Mouse (Mus musculus): Measurements from ENCODE around the gene Hist1h2af. TPM values are rescaled to one million over a fixed set of nuclear protein-coding genes. Genes with fewer than 3 reads are reported as not detected.
"Not testable (repeated sequence)": the region's sequence is repeated elsewhere in the genome, so short reads cannot be mapped to it uniquely, and the experiment has no call there.

Hist1h2af gene
- polyA plus RNA-seq, 1 experiment from 2014 or later, result 8.4 TPM

DNA sequence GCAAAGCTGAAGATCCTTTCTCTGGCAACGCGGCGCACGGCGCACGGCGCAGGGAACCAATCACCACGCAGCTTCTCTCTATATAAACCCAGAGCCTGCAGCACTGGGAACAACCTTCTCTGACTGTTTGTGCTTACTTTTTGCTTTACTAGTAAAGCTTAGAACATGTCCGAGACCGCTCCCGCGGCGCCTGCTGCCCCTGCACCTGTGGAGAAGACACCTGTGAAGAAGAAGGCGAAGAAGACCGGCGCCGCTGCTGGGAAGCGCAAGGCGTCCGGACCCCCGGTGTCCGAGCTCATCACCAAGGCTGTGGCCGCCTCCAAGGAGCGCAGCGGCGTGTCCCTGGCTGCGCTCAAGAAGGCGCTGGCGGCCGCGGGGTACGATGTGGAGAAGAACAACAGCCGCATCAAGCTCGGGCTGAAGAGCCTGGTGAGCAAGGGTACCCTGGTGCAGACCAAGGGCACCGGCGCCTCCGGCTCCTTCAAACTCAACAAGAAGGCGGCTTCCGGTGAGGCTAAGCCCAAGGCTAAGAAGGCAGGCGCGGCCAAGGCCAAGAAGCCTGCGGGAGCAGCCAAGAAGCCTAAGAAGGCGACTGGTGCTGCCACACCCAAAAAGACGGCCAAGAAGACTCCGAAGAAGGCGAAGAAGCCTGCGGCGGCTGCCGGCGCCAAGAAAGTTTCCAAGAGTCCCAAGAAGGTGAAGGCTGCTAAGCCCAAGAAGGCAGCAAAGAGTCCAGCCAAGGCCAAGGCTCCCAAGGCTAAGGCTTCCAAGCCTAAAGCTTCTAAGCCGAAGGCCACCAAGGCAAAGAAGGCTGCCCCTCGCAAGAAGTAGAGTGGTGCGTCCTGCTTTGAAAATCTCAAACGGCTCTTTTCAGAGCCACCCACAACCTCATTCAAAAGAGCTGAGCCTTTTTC, 21.5 kb downstream of the Hist1h2af start:
- H3K9me3 ChIP-seq (ENCODE audit: control insufficient read depth, low read length), result no peaks in the 10 kb centered on the region
- H3K4me1 ChIP-seq (replicated peaks; ENCODE audit: control insufficient read depth, insufficient read depth, low read length), result no peaks in the 10 kb centered on the region
- peak; percentile 84 for DNase-seq (ENCODE audit: low spot score)
- H3K4me3 ChIP-seq (ENCODE audit: low read depth, low read length), result peak overlapping the region; percentile 57
- ATAC-seq (ENCODE audit: low FRiP score), result peak; percentile 86
- H3K36me3 ChIP-seq (ENCODE audit: control insufficient read depth, insufficient read depth, low read length), result no peaks in the 10 kb centered on the region
- H3K27ac ChIP-seq (ENCODE audit: low read depth, low read length), result peak overlapping the region; percentile 97
- H3K27me3 ChIP-seq (ENCODE audit: control insufficient read depth, insufficient read depth, low read length), result no peaks in the 10 kb centered on the region
- under 1% methylated on average over 52 of the region's 54 CpGs for WGBS
- H3K9ac ChIP-seq (ENCODE audit: low read depth, low read length), result peak overlapping the region; percentile 90
- peak overlapping the region; percentile 98 for H3K4me2 ChIP-seq (replicated peaks; ENCODE audit: low read depth, low read length)

DNA sequence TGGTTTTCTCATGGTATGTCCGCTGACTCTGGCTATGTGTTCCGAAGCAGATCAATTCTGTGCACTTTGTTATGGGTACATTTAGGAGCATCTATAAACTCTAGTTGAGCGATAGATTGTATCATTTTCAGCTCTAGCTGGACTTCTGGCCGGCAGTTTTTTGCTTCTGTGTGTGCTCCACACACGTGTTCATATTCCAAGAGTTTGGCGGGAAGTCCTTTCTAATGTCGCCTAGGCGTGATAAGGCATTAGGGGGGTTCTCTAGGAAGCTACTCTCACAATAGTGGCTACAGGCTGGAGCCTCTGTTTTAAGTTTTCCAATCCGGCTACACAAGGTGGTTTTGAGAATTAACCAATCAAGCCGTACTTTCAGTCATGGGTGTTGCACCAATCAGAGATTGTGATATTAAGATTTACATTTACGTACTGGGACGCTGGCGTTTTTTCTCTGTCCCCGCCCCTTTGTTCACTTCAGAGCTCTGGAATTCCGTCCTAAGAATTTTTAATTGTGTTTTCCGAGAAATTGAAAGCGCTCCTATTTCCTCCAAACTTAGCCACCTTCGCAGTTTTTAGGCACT, 22.2 kb downstream of the Hist1h2af start:
- H3K4me1 ChIP-seq (replicated peaks; ENCODE audit: control insufficient read depth, insufficient read depth, low read length), result no peaks in the 10 kb centered on the region
- H3K4me2 ChIP-seq (replicated peaks; ENCODE audit: low read depth, low read length), result peak overlapping the region; percentile 98
- DNase-seq (ENCODE audit: low spot score) (peak; percentile 85), ATAC-seq (ENCODE audit: low FRiP score) (peak; percentile 82)
- peak overlapping the region; percentile 57 for H3K4me3 ChIP-seq (ENCODE audit: low read depth, low read length)
- H3K27me3 ChIP-seq (ENCODE audit: control insufficient read depth, insufficient read depth, low read length), result no peaks in the 10 kb centered on the region
- peak overlapping the region; percentile 97 for H3K27ac ChIP-seq (ENCODE audit: low read depth, low read length)
- no peaks in the 10 kb centered on the region for H3K36me3 ChIP-seq (ENCODE audit: control insufficient read depth, insufficient read depth, low read length)
- H3K9ac ChIP-seq (ENCODE audit: low read depth, low read length), result peak overlapping the region; percentile 90
- under 1% methylated on average over 18 of the region's 18 CpGs for WGBS
- no peaks in the 10 kb centered on the region for H3K9me3 ChIP-seq (ENCODE audit: control insufficient read depth, low read length)

DNA sequence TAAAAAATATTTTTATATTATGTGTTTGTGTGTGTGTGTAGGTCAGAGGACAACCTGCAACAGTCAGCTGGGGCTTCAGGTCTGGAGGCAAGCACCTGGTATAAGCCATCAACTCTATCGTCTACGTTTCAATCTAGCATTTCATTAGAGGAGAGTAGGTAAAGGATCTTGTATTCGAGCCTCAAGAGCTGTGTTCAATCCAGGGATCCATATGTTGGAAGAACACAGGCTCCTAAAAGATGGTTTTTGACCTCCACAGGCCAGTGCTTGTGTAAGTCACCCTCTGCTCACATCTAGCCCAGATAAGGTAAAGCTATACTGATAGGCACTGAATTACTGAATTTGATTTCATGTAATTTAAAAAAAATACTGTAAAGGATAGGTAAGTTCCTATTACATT, 23.2 kb downstream of the Hist1h2af start:
- H3K36me3 ChIP-seq (ENCODE audit: control insufficient read depth, insufficient read depth, low read length), result no peaks in the 10 kb centered on the region
- 73% methylated on average over 3 of the region's 3 CpGs for WGBS
- H3K4me2 ChIP-seq (replicated peaks; ENCODE audit: low read depth, low read length), result no peak overlapping the region; the same call in 1 of the 2 replicates
- H3K9me3 ChIP-seq (ENCODE audit: control insufficient read depth, low read length), result no peaks in the 10 kb centered on the region
- no peaks in the 10 kb centered on the region for H3K27me3 ChIP-seq (ENCODE audit: control insufficient read depth, insufficient read depth, low read length)
- no peak for DNase-seq (ENCODE audit: low spot score)
- H3K4me1 ChIP-seq (replicated peaks; ENCODE audit: control insufficient read depth, insufficient read depth, low read length), result no peaks in the 10 kb centered on the region
- no peak overlapping the region for H3K4me3 ChIP-seq (ENCODE audit: low read depth, low read length)
- no peak for ATAC-seq (ENCODE audit: low FRiP score)
- H3K9ac ChIP-seq (ENCODE audit: low read depth, low read length), result no peak overlapping the region
- 0 out of 2 replicates have a peak overlapping the region, but pooled peaks have one; percentile 36 for H3K27ac ChIP-seq (ENCODE audit: low read depth, low read length)

DNA sequence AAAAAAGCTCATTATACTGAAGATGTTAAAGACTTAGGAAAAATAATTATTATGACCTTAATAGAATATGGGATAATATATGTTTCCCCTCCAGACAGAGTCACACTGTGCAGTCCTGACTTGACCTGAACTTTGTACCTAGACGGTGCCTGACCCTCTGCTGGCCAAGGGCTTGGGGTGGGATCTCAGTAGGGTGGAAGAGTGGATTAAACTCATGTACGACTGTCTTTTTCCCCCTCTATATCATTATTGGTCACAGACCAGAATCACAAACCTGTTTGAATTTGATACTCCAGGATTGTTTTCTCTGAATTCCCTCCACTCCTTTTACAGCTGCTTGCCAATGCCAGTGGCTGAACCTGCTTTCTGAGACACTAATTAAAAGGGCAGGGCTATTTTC, 27.0 kb downstream of the Hist1h2af start:
- H3K27ac ChIP-seq (ENCODE audit: low read depth, low read length); H3K4me3 ChIP-seq (ENCODE audit: low read depth, low read length); H3K4me1 ChIP-seq (replicated peaks; ENCODE audit: control insufficient read depth, insufficient read depth, low read length); H3K9ac ChIP-seq (ENCODE audit: low read depth, low read length); DNase-seq (ENCODE audit: low spot score); H3K36me3 ChIP-seq (ENCODE audit: control insufficient read depth, insufficient read depth, low read length); H3K9me3 ChIP-seq (ENCODE audit: control insufficient read depth, low read length); H3K27me3 ChIP-seq (ENCODE audit: control insufficient read depth, insufficient read depth, low read length); ATAC-seq (ENCODE audit: low FRiP score); H3K4me2 ChIP-seq (replicated peaks; ENCODE audit: low read depth, low read length): not testable (repeated sequence)
- 29% methylated on average over 2 of the region's 2 CpGs for WGBS

DNA sequence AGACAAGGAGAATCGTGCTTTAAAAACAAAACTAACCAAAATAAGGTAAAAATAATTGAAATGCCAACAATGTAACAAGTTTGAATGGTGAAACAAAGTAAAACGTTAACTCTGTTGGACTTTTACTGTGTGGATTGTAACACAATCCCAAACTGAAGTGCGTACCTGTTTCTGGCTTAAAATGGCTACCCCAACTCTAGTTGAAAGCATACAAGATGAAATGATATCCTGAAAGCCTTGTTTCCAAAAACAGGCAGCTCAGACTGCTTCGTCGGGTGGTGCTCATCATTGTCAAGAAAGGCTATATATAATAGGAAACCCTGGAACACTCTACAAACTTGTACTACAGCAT, 27.8 kb downstream of the Hist1h2af start:
- 0% methylated on average over 2 of the region's 5 CpGs for WGBS

DNA sequence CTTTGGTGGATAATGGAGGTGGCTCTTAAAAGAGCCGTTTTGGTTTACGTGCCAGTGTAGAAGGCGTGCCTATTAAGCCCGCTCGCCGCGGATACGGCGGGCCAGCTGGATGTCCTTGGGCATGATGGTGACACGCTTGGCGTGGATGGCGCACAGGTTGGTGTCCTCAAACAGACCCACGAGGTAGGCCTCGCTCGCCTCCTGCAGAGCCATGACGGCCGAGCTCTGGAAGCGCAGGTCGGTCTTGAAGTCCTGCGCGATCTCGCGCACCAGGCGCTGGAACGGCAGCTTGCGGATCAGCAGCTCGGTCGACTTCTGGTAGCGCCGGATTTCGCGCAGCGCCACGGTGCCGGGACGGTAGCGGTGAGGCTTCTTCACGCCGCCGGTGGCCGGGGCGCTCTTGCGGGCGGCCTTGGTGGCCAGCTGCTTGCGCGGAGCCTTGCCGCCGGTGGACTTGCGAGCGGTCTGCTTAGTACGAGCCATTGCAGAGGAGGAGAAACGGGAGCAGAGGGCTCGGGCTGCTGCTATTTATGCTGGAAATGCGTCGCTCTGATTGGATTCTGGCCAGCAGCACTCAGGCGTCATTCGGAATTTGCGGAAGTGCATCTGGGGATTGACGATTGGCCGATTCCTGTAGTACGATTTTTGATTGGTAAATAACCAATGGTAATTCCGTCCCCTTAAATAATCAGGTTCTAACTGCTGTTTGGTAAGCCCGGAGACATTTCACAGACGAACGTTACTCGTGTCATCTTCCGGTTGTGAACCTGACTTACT, 28.4 kb downstream of the Hist1h2af start, which contains the start of gene Hist1h3e:
TSS of gene Hist1h3e (minus strand) at position 487 of the 777 bp plus-strand sequence.
- peak within 1 kb of the TSS; percentile 58 for H3K4me2 ChIP-seq (replicated peaks; ENCODE audit: low read depth, low read length)
- peak within 1 kb of the TSS; percentile 31 for H3K4me3 ChIP-seq (ENCODE audit: low read depth, low read length)
- WGBS, result 1% methylated on average over 37 of the region's 67 CpGs
- H3K27me3 ChIP-seq (ENCODE audit: control insufficient read depth, insufficient read depth, low read length); H3K9me3 ChIP-seq (ENCODE audit: control insufficient read depth, low read length); H3K36me3 ChIP-seq (ENCODE audit: control insufficient read depth, insufficient read depth, low read length); H3K4me1 ChIP-seq (replicated peaks; ENCODE audit: control insufficient read depth, insufficient read depth, low read length): not testable (repeated sequence)
- peak within 1 kb of the TSS; percentile 95 for H3K27ac ChIP-seq (ENCODE audit: low read depth, low read length)
- ATAC-seq (ENCODE audit: low FRiP score), result peak; percentile 99
- DNase-seq (ENCODE audit: low spot score), result peak; percentile 96
- H3K9ac ChIP-seq (ENCODE audit: low read depth, low read length), result peak within 1 kb of the TSS; percentile 66

More for the DNA sequence above, 27.8 kb downstream of the Hist1h2af start:
- H3K27me3 ChIP-seq (ENCODE audit: control insufficient read depth, insufficient read depth, low read length); H3K4me1 ChIP-seq (replicated peaks; ENCODE audit: control insufficient read depth, insufficient read depth, low read length); H3K36me3 ChIP-seq (ENCODE audit: control insufficient read depth, insufficient read depth, low read length); H3K9me3 ChIP-seq (ENCODE audit: control insufficient read depth, low read length); H3K9ac ChIP-seq (ENCODE audit: low read depth, low read length); H3K4me2 ChIP-seq (replicated peaks; ENCODE audit: low read depth, low read length); DNase-seq (ENCODE audit: low spot score); ATAC-seq (ENCODE audit: low FRiP score): not testable (repeated sequence)
- Histone ChIP-seq H3K27ac (ENCODE audit: low read depth, low read length) (peak overlapping the region; percentile 95), H3K4me3 (ENCODE audit: low read depth, low read length) (peak overlapping the region; percentile 31)

DNA sequence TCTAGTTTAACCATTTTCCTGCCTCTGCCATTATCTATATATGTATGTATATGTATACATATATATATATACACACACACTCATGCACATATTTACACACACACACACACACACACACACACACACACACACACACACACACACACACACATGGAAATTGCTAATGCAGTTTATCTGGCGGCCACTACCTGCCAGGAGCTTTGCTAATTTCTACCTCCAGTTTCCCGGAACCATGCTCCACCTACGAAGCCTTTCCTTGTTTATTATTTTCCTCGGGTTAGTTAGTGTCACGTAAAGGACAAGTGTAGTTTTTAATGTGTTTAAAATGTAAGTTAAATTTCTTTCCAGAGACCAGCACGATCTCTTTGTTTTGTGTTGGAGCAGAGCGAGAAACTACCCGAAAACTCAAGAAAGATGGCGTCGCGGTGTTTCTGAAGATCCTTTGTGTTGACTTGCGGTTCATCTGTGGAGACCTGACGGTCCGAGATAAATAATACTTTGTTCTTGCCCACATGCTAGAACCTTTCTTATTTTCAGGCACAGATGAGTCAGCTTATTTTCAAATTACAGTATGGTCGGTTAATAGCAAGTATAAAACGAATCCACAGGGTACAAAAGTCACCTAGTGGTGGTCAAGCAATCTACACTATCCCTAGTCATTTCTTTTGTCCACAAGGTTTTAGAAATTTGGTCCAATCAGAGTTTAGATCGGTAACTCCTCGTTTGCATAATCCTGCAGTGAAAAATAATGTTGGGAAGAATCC, 29.2 kb downstream of the Hist1h2af start:
- no peaks in the 10 kb centered on the region for H3K36me3 ChIP-seq (ENCODE audit: control insufficient read depth, insufficient read depth, low read length)
- H3K27me3 ChIP-seq (ENCODE audit: control insufficient read depth, insufficient read depth, low read length), result no peaks in the 10 kb centered on the region
- peak overlapping the region; percentile 58 for H3K4me2 ChIP-seq (replicated peaks; ENCODE audit: low read depth, low read length)
- no peaks in the 10 kb centered on the region for H3K9me3 ChIP-seq (ENCODE audit: control insufficient read depth, low read length)
- peak overlapping the region; percentile 31 for H3K4me3 ChIP-seq (ENCODE audit: low read depth, low read length)
- H3K9ac ChIP-seq (ENCODE audit: low read depth, low read length), result peak overlapping the region; percentile 66
- WGBS, result 3% methylated on average over 18 of the region's 18 CpGs
- ATAC-seq (ENCODE audit: low FRiP score) (peak; percentile 53), DNase-seq (ENCODE audit: low spot score) (peak; percentile 76)
- peak overlapping the region; percentile 95 for H3K27ac ChIP-seq (ENCODE audit: low read depth, low read length)
- H3K4me1 ChIP-seq (replicated peaks; ENCODE audit: control insufficient read depth, insufficient read depth, low read length), result no peaks in the 10 kb centered on the region

DNA sequence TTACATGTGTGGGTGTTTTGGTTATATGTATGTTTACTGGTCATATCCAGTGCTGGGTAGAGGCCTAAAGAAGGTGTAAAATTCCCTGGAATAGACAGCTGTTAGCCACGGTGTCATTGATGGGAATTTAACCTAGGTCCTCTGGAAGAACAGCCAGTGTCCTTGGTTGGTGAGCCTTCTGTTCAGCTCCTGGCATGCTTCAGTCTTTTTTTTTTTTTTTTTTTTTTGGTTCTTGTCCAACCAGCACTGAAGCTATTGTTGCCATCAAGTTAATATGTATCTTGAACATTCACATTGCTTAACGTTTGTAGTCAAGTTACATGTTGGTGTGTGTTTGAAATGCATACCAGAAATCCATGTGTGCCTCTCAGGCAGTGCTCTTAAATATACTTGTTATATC, 30.8 kb downstream of the Hist1h2af start:
- H3K27me3 ChIP-seq (ENCODE audit: control insufficient read depth, insufficient read depth, low read length), result no peaks in the 10 kb centered on the region
- no peak overlapping the region for H3K4me3 ChIP-seq (ENCODE audit: low read depth, low read length)
- H3K9ac ChIP-seq (ENCODE audit: low read depth, low read length), result no peak overlapping the region
- no peaks in the 10 kb centered on the region for H3K36me3 ChIP-seq (ENCODE audit: control insufficient read depth, insufficient read depth, low read length)
- DNase-seq (ENCODE audit: low spot score) (no peak), ATAC-seq (ENCODE audit: low FRiP score) (no peak)
- no peaks in the 10 kb centered on the region for H3K9me3 ChIP-seq (ENCODE audit: control insufficient read depth, low read length)
- no peak overlapping the region for H3K4me2 ChIP-seq (replicated peaks; ENCODE audit: low read depth, low read length)
- H3K4me1 ChIP-seq (replicated peaks; ENCODE audit: control insufficient read depth, insufficient read depth, low read length), result no peaks in the 10 kb centered on the region
- H3K27ac ChIP-seq (ENCODE audit: low read depth, low read length), result 0 out of 2 replicates have a peak overlapping the region, but pooled peaks have one; percentile 3
- 84% methylated on average over 2 of the region's 2 CpGs for WGBS

Measured in hindbrain, embryonic 11.5 days (tissue).